Mouse (Mus musculus) urinary bladder, postnatal 36 days (tissue): ENCODE results near the gene Fam76a.
A peak's percentile ranks its signal among the peaks of the same experiment; 100 is the strongest.
"Not testable (repeated sequence)": the region's sequence is repeated elsewhere in the genome, so short reads cannot be mapped to it uniquely, and the experiment has no call there.

ENCODE experiments used
- DNase-seq, 2 experiments: peaks; one replicate each; pipeline ENCODE4 v3.0.0; 2022; ENCODE audit warnings: low spot score in 2 of 2, mixed read lengths in 1 of 2

Fam76a gene

GRCm38 (mm10) chr4:132944776-132945175 lies 22.4 kb upstream of the Fam76a start:
- DNase-seq, result no peak

- no peak for DNase-seq
Measured at GRCm38 (mm10) chr4:132944106-132944505, 21.7 kb upstream of the Fam76a start.

DNA sequence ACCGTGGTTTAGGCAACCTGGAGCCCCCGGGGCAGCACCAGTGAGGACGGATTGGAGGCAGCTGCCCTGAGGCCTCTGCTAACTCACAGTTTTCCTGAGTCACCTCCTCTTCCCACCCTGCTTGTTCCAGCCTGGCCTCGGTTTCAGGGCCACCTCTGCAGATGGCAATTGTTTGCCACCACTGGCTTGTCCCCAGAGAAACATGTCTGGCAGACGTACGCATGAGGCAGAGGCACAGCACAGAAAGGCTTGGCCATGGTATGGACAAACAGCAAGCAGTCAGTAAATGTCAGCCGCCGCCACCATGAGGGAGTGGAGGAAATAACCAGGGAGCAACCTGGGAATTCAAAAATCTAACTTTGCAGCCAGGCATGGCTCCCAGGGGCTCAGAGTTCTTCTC lies 20.7 kb upstream of the Fam76a start:
- no peak for DNase-seq

GRCm38 (mm10) chr4:132941012-132941729 lies 18.8 kb upstream of the Fam76a start:
- DNase-seq, result no peak

DNA sequence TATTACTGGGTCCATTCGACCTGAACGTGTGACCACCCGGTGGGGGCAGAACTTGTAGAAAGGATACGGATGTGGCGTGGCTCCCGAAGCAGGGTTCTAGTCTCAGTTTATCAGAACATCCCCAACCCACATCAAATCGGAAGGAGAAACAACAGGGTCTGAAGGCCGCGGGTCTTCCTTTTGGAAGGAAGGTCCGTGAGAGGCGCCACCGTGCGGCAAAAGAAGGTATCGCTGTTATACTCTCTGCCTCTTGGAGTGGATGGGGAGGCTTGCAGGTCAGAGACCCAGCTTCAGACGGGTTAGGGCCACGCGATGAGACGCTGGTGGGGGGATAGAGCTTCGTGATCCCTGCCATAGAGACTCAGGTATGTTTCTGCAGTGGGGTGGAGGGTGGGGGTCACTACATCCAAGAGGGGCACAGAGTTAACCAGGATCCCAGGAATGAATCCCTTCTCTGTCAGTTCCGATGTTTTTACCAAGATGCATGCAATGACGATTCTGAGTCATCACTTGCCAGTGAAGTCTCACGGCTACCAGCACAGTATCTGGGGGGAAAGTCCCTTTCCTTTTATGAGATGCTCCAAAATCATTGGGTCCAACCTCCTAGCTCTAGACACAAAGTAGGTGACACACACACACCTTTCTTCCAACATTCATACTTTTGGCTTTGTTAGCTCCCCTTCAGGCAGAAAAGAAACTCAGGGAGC lies 17.2 kb upstream of the Fam76a start:
- DNase-seq, result peak; percentile 49 to 59

GRCm38 (mm10) chr4:132938181-132938941 lies 16.0 kb upstream of the Fam76a start:
- DNase-seq, result no peak

DNA sequence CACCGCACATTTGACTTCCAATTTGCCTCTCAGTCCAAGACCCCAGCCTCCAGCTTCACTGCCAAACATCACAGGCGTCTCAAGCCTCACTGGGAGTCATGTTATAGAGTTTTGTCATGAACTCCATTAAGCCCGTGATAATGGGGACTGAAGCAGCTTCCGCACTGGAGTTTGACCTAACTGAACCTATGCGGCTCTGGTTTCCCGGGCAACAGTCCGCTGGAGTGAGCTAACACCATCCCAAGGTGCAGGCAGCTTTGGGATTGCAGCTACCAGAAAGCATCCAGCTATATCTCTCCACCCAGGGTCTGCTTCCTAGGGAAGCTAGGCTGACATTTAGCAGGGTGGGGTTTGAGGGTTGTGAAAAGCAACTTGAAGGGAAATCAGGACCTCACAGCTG lies 12.3 kb upstream of the Fam76a start:
- no peak for DNase-seq

GRCm38 (mm10) chr4:132932752-132933404 lies 10.5 kb upstream of the Fam76a start:
- no peak for DNase-seq

DNA sequence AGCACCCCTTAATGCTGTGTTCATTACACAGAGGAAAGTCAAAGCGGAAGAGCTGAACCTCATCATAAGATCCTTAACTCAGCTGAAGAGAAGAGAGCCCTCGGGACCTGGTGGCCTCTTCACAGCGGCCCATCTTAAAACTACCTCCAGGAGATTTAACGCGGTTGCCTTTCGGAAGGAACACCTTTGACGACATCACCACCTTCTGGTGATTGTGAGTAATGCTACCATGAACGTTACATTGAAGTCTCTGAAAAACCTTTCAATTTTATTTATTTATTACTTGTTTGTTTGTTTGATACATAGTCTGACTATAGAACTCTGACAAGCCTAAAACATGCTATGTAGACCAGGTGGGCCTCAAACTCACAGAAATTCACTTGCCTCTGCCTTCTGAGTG lies 8.4 kb upstream of the Fam76a start:
- no peak for DNase-seq

GRCm38 (mm10) chr4:132926520-132926919 lies 4.2 kb upstream of the Fam76a start:
- DNase-seq, result not testable (repeated sequence)

DNA sequence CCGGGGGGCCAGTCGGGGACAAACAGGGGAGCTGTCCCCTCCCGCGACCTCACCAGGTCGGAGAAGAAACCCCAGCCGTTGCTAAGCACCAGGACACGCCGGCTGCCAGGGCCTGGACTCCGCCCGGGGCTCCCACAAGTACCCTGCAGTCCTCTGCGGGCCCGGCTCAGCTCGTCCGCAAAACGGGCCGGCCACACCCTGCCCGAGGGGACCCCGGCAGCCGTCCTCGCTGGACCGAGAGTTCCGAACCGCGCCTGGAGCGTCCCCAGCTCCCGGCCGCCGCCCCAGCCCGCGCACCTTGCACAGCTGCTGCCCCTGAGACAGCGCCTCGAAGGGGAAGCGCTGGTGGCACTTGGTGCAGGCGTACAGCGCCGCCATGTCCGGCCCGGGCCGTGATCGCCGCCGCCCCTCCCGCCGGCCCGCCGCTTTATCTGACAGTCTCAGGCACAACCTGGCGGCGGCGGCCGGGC lies 262 bp downstream of the Fam76a start:
- peak in 1 of 2 experiments; percentile 36 for DNase-seq

DNA sequence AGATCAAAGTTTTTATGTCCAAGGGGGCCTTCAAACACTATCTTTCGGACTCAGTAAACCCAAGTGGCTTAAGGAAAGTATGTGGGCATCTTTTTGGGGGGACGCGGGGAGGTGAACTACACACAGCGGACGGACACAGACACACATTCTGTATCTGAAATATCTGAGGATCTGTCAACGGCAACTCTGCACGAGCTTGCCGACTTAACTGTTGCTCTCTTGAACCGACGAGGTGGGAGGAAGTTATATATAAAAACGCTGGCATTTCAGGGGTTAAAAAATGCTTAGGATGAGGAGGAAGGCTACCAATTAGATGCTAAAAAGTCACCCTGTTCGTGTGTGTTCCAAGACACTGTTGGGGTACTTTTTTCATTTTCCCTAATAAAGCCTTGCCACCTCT lies 870 bp downstream of the Fam76a start:
- no peak for DNase-seq

DNA sequence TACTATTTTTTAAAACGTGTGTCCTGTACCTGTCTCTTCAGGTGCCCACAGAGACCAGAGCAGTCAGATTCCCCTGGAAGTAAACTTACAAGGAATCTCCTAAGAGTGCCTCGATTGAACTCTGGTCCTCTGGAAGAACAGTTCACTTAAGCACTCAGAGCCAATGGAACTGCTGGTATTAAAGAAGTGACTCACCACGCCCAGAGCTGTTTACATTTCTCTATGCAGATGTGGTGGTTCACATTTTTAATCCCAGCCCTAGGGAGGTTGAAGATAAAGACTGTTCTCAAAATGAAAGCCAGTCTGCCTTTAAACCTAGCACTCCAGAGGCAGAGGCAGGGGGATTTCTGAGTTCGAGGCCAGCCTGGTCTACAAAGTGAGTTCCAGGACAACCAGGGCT lies 2.2 kb downstream of the Fam76a start:
- DNase-seq, result no peak

- DNase-seq, result not testable (repeated sequence)
Measured at GRCm38 (mm10) chr4:132918493-132918892, 3.9 kb downstream of the Fam76a start.

GRCm38 (mm10) chr4:132912156-132912555 lies 10.2 kb downstream of the Fam76a start:
- DNase-seq, result no peak

DNA sequence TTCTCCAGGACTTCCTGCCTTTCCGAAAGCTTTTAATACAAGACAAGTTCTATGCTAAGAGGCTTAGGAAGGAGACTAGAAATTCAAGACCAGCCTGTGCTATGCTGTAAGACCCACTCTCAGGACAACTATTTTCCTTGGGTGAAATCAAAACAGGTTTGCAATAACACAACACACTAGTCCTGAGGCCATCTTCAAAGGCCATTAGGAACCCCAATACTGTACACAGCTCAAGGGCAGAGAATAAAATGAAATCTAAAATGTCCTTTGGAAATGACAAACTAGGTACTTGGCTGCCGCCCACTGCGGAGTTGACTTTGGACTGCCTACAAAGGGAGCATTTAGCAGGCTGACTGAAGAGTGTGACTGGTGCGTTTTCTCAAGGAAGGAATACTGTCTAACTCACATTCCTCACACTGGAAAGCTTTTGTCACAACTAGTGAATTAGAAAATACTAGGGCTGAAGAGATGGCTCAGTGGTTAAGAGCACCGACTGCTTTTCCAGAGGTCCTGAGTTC lies 16.5 kb downstream of the Fam76a start:
- no peak for DNase-seq

GRCm38 (mm10) chr4:132904765-132905309 lies 17.5 kb downstream of the Fam76a start:
- no peak for DNase-seq

DNA sequence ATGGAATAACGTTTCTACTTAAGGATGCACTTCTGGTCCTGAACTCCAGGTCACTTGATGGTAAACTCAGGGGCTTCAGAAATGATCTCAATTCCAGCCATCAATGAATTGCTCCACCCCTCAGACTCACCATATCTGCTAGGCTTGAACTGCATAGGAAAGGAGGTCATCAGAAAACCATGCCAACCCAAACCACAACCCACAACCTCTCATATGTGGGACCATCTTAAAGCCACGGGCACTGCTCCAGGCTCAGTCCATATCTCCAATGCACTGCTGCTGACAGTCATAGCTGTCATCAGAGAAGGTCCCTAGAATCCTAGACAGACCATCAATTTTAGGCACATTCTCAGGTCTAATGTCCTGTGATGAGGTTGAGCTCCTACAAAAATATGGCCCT lies 18.3 kb downstream of the Fam76a start:
- DNase-seq, result no peak

DNA sequence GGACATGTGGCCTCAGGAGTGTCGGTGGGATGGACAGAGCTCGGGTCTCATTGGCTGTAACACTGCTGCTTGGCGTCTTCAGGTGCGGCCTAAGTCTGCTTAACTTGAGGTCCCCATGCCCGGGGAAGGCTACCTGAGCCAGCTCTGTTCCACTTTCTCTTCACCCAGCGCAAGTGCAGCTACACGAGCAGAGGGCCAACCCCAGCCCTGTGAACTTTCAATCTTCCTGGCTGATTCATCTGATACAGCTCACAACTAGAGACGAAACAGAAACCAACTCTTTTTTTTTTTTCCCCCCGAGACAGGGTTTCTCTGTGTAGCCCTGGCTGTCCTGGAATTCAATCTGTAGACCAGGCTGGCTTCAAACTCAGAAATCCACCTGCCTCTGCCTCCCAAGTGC lies 24.2 kb downstream of the Fam76a start:
- no peak for DNase-seq

- DNase-seq, result no peak
Measured at GRCm38 (mm10) chr4:132894402-132894801, 28.0 kb downstream of the Fam76a start.

- no peak for DNase-seq
Measured at GRCm38 (mm10) chr4:132884844-132885374, 37.4 kb downstream of the Fam76a start.
